Mouse (Mus musculus) forebrain, embryonic 11.5 days (tissue): ENCODE data around the gene Smg6. TPM values are rescaled to one million over a fixed set of nuclear protein-coding genes. Genes with fewer than 3 reads are reported as not detected.
A peak's percentile ranks its signal among the peaks of the same experiment; 100 is the strongest.

Experiments used
- ATAC-seq: fragments of 200-750 bp; cut with Nextera tagmentation; replicated peaks from 2 replicates; pipeline ENCODE4 v1.8.0; 2017; ENCODE audit warnings: moderate TSS enrichment; ENCODE audit not compliant: low FRiP score
- DNase-seq: peaks from one replicate; pipeline ENCODE4 v3.0.0-alpha.2; 2017; ENCODE audit warnings: low spot score
- H3K27ac ChIP-seq: fragments of 300-500 bp; sonication (generic); 2 replicates; pipeline ENCODE4 v1.5.1; 2014; ENCODE audit warnings: low read depth, low read length
- H3K27me3 ChIP-seq: fragments of 300-500 bp; sonication (generic); 2 replicates; pipeline ENCODE4 v1.6.1; 2014; ENCODE audit warnings: mild to moderate bottlenecking, low read length, mixed read lengths; ENCODE audit not compliant: control insufficient read depth, insufficient read depth
- H3K36me3 ChIP-seq: fragments of 300-500 bp; sonication (generic); 2 replicates; pipeline ENCODE4 v1.6.1; 2014; ENCODE audit warnings: mild to moderate bottlenecking, low read length, moderate library complexity, mixed read lengths; ENCODE audit not compliant: control insufficient read depth, insufficient read depth
- H3K4me1 ChIP-seq: fragments of 300-500 bp; sonication (generic); replicated peaks from 2 replicates; pipeline ENCODE4 v1.6.1; 2014; ENCODE audit warnings: low read length, mixed read lengths; ENCODE audit not compliant: control insufficient read depth, insufficient read depth
- H3K4me2 ChIP-seq: fragments of 300-500 bp; sonication (generic); 2 replicates; pipeline ENCODE4 v1.6.1; 2014; ENCODE audit warnings: low read depth, mild to moderate bottlenecking, low read length, moderate library complexity, mixed read lengths; ENCODE audit not compliant: severe bottlenecking
- H3K4me3 ChIP-seq: fragments of 300-500 bp; sonication (generic); 2 replicates; pipeline ENCODE4 v1.5.1; 2014; ENCODE audit warnings: low read depth, low read length
- H3K9ac ChIP-seq: fragments of 300-500 bp; sonication (generic); 2 replicates; pipeline ENCODE4 v1.6.1; 2014; ENCODE audit warnings: low read length
- H3K9me3 ChIP-seq: fragments of 300-500 bp; sonication (generic); 2 replicates; pipeline ENCODE4 v1.6.1; 2016; ENCODE audit warnings: low read length, mixed read lengths; ENCODE audit not compliant: control insufficient read depth
- WGBS: fragments of 180-500 bp; shearing (Covaris S2); extraction: QIAGEN DNeasy Blood & Tissue Kit; methylation state at CpG from one replicate; pipeline ENCODE4 v1.1.7; 2014; 5-methylcytosine and 5-hydroxymethylcytosine counted together
- polyA plus RNA-seq: library from polyadenylated mRNA; unstranded; fragments of >200 nt; fragmentation: Nextera tagmentation; extraction: Ambion mirVana; gene quantifications from 2 replicates; pipeline ENCODE4 v1.2.1, GENCODE M21; 2014

Smg6 gene
- polyA plus RNA-seq, 1 experiment from 2014 or later = 19.8 TPM

GRCm38 (mm10) chr11:75183917-75184570, 258.4 kb downstream of the Smg6 start:
- ATAC-seq (no peak), DNase-seq (no peak)
- no peak overlapping the region for H3K27ac ChIP-seq
- no peak overlapping the region for H3K4me3 ChIP-seq
- no peak overlapping the region for H3K4me2 ChIP-seq
- H3K9ac ChIP-seq = no peak overlapping the region
- WGBS = 83% methylated on average over 2 of the region's 2 CpGs
- no peaks in the 10 kb centered on the region for H3K36me3 ChIP-seq
- no peaks in the 10 kb centered on the region for H3K4me1 ChIP-seq
- no peaks in the 10 kb centered on the region for H3K27me3 ChIP-seq
- H3K9me3 ChIP-seq = no peaks in the 10 kb centered on the region

GRCm38 (mm10) chr11:75184573-75184972, 258.9 kb downstream of the Smg6 start:
- H3K4me3 ChIP-seq = no peak overlapping the region
- peaks cover 4% of the 10 kb centered on the region for H3K4me1 ChIP-seq
- H3K9me3 ChIP-seq = no peaks in the 10 kb centered on the region
- H3K27ac ChIP-seq = no peak overlapping the region
- ATAC-seq (no peak), DNase-seq (no peak)
- 84% methylated on average over 5 of the region's 5 CpGs for WGBS
- no peak overlapping the region for H3K4me2 ChIP-seq
- no peaks in the 10 kb centered on the region for H3K27me3 ChIP-seq
- H3K9ac ChIP-seq = no peak overlapping the region
- no peaks in the 10 kb centered on the region for H3K36me3 ChIP-seq

GRCm38 (mm10) chr11:75184986-75185385, 259.4 kb downstream of the Smg6 start:
- H3K27me3 ChIP-seq = no peaks in the 10 kb centered on the region
- ATAC-seq (no peak), DNase-seq (no peak)
- H3K4me1 ChIP-seq = peaks cover 6% of the 10 kb centered on the region
- no peak overlapping the region for H3K4me3 ChIP-seq
- WGBS = 58% methylated on average over 2 of the region's 2 CpGs
- H3K36me3 ChIP-seq = no peaks in the 10 kb centered on the region
- no peak overlapping the region for H3K4me2 ChIP-seq
- H3K9me3 ChIP-seq = no peaks in the 10 kb centered on the region
- H3K27ac ChIP-seq = no peak overlapping the region
- no peak overlapping the region for H3K9ac ChIP-seq

GRCm38 (mm10) chr11:75189713-75190370, 264.2 kb downstream of the Smg6 start:
- under 1% methylated on average over 22 of the region's 22 CpGs for WGBS
- H3K4me3 ChIP-seq = peak overlapping the region; percentile 54
- ATAC-seq (no peak; the same call in 1 of the 2 replicates), DNase-seq (no peak)
- H3K27ac ChIP-seq = no peak overlapping the region
- H3K9ac ChIP-seq = peak overlapping the region; percentile 39
- H3K36me3 ChIP-seq = no peaks in the 10 kb centered on the region
- no peaks in the 10 kb centered on the region for H3K9me3 ChIP-seq
- H3K4me2 ChIP-seq = peak overlapping the region; percentile 75
- H3K4me1 ChIP-seq = peaks cover 26% of the 10 kb centered on the region
- H3K27me3 ChIP-seq = peaks cover 30% of the 10 kb centered on the region

DNA sequence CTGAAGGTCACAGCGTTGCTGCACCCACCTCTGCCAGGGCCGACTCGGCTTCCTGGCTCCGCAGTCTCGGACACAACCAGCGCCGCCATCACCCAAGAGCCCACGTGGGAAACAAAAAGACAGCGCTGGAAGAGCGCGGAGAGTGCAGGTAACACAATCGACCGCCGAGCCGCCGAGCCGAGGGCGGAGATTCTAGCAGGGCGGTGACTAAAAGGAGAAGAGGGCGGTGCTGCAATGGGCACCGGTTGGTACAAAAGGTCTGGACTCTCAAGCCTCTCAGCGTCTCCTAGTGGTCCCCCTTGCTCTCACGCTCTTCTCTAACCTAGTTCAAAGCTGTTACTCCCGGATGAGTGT, 264.7 kb downstream of the Smg6 start:
- H3K9me3 ChIP-seq = no peaks in the 10 kb centered on the region
- WGBS = under 1% methylated on average over 24 of the region's 24 CpGs
- peaks cover 35% of the 10 kb centered on the region for H3K27me3 ChIP-seq
- peaks cover 31% of the 10 kb centered on the region for H3K4me1 ChIP-seq
- DNase-seq = peak; percentile 91
- peak overlapping the region; percentile 39 for H3K9ac ChIP-seq
- H3K27ac ChIP-seq = no peak overlapping the region
- peak overlapping the region; percentile 54 for H3K4me3 ChIP-seq
- peak; percentile 83 for ATAC-seq
- H3K4me2 ChIP-seq = peak overlapping the region; percentile 75
- no peaks in the 10 kb centered on the region for H3K36me3 ChIP-seq

GRCm38 (mm10) chr11:75190905-75191441, 265.4 kb downstream of the Smg6 start, which contains the start of gene Dph1:
Dph1 (minus strand) TSS chr11:75191241.
- DNase-seq (no peak), ATAC-seq (0 out of 2 replicates have a peak, but pooled peaks have one; percentile 20)
- Histone ChIP-seq H3K9ac (peak within 1 kb of the TSS; percentile 39), H3K4me2 (peak within 1 kb of the TSS; percentile 75), H3K9me3 (no peaks in the 10 kb centered on the region), H3K27me3 (peaks cover 41% of the 10 kb centered on the region), H3K4me1 (peaks cover 31% of the 10 kb centered on the region), H3K27ac (no peak within 1 kb of the TSS), H3K36me3 (no peaks in the 10 kb centered on the region), H3K4me3 (peak within 1 kb of the TSS; percentile 54)
- WGBS = 41% methylated on average over 5 of the region's 5 CpGs

DNA sequence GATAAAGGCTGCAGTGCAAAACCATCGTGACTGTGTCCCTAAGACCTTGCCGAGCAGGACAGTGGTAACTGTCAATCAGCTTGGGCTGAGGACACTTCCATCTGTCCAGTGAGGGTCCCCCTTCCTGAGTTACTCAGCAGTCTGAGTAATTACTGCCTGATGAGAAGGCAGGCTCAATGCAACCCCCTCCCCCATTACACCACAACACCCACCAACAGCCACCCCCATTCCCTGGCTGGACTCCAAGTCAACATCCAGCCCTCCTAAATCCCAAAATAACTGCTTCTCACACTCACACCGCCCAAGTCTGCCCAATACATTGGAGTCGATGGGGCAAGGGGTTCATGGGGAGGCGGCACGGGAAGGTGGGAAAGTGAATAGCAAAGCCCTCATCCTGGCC, 266.2 kb downstream of the Smg6 start:
- 65% methylated on average over 6 of the region's 6 CpGs for WGBS
- H3K27ac ChIP-seq = no peak overlapping the region
- H3K27me3 ChIP-seq = peaks cover 46% of the 10 kb centered on the region
- H3K4me1 ChIP-seq = peaks cover 31% of the 10 kb centered on the region
- H3K9me3 ChIP-seq = no peaks in the 10 kb centered on the region
- no peaks in the 10 kb centered on the region for H3K36me3 ChIP-seq
- H3K4me3 ChIP-seq = no peak overlapping the region
- H3K4me2 ChIP-seq = no peak overlapping the region
- no peak for DNase-seq
- no peak overlapping the region for H3K9ac ChIP-seq
- no peak for ATAC-seq

DNA sequence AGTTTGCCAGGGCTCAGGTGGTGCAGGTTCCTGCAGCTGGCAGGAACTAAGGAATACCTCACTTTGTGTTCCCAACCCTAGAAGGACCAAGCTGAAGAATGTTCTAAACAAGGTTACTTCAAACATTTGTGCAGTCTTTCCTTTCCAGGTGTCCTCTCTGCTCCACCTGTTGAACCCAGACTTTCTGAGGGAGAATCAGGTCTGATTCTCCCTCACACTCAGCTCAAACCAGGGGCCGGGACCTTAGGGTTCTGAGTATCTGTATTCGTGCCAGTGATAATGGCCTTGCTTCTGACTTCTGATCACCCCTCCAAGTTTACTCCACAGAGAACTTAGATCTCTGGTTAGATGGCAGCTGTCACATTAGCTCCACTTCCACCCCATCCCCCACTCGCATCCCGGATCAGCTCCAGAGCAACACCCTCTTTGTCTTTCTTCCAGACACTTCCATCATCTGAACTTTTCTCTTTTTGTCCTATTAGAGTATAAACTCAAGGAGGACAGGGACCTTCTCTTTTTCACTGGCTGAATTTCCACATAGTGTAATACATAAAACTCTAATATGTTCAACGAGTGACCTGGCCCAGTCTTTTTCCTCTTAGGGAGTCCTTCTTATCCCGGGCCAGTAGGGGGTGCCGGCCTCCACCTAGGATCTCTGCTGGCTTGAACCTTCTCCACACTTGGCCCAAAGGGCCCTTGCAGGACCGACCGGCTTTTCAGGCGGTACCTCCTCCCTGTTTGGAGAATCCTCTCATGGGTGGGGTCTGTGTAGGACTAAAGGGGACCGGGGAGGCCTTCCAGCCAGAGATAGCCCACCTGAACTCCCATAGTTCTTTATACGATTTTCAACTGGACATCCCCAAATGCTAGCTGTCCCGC, 267.0 kb downstream of the Smg6 start:
- H3K4me1 ChIP-seq = peaks cover 31% of the 10 kb centered on the region
- H3K36me3 ChIP-seq = no peaks in the 10 kb centered on the region
- peak; percentile 28; the same call in 1 of the 2 replicates for ATAC-seq
- peak overlapping the region; percentile 65 for H3K4me2 ChIP-seq
- no peak overlapping the region for H3K9ac ChIP-seq
- peaks cover 46% of the 10 kb centered on the region for H3K27me3 ChIP-seq
- WGBS = 22% methylated on average over 13 of the region's 13 CpGs
- H3K9me3 ChIP-seq = no peaks in the 10 kb centered on the region
- H3K4me3 ChIP-seq = 0 out of 2 replicates have a peak overlapping the region, but pooled peaks have one; percentile 38
- no peak overlapping the region for H3K27ac ChIP-seq
- DNase-seq = peak; percentile 87
